Mouse (Mus musculus) kidney, adult 18-20 months (tissue): Measurements from ENCODE around the gene Mgmt.

Experiments used
- DNase-seq: peaks from one replicate; pipeline ENCODE4 v3.0.0; 2021

Mgmt gene

DNA sequence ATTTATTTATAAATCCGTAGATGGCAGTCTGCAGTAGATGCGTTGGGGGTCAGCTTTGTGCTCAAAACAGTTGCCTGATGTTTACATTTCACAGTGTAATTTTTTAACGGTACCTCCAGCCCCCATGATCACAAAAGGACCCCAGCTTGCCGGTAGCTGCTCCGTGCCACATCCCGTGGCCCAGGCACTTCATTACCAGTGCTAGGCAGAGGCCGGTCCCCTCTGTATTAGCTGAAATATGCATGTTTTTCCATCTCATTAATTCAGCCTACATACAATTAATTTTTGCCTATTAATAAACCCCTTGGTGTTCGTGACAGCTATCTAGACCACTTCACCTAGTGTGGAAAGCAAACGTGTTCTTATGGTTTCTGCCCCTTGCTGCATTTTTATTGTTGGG lies 169.8 kb downstream of the Mgmt start:
- DNase-seq: no peak

GRCm38 (mm10) chr7:137065408-137065807 lies 171.0 kb downstream of the Mgmt start:
- DNase-seq: no peak

DNA sequence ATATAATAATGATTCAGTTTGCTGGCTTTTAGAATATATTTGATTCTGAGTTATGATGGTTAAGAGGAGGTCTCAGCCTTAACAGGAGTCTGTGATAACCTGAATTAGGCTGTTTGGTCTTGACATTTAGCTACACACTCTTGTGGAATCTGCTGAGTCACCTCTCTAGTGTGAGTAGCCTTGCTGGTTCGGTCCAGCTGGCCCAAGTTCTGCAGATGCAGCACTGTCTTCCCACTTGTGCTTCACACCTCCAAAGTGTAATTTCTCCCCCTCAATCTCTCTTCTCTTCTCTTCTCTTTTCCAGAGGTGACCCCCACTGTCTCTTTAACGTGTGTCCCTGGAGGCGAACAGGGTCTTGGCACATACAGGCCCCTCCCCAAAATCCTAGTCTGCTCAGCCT lies 171.8 kb downstream of the Mgmt start:
- DNase-seq: no peak

DNA sequence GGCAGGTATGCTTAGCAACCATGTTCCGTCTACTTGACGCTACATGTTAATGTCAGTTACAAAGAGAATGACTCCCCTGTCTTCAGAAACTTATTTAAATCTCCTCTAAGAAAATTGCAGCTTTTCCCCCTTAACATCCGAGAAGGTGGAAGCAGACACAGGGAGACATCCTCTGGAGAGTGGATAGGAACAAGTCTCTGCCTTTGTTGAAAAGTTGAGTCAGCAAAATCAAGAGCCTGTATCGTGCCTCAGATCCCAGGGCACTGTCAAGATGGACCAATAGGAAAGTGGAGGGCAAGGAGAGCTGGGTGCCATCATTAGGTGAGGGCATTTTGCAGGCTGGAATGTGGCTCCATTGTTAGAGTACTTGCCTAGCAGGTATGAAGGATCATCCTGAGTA lies 172.6 kb downstream of the Mgmt start:
- no peak for DNase-seq

GRCm38 (mm10) chr7:137067758-137068157 lies 173.3 kb downstream of the Mgmt start:
- DNase-seq: no peak

DNA sequence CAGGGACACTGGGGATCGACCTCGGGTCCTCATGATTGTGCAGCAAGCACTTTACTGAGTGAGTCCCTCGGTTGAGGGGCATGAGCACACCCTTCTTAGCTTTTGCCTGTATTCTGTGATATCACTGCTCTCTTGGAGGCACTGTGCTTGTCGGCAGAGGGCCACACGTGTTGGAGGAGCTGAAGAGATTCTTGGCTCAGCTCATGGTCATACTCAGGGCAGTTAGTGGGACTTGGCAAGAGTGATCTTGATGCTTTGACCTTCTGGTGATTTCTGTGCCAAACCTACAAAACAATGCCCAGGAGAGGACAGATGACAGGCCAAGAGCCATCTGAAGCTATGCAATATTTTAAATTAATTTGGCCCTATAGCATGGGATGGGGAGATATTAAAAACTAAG lies 174.4 kb downstream of the Mgmt start:
- no peak for DNase-seq

DNA sequence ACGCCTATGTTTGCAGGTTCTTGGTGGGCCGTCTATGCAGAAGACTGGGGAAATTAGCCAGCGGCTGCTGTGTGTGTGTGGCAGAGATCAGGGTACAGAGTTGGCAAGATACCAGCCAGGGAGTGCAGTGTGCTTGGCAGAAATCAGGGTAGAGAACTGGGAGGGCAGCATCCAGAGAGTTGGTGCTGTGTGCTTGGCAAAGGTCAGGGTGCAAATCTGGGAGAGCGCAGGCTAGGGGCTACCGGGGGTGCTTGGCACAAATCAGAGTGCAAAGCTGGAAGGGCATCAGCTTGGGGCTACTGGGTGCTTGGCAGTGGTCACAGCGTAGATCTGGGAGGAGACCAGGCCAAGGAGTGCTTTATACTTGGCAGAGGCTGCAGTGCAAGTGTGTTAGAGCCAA lies 175.4 kb downstream of the Mgmt start:
- DNase-seq: no peak

DNA sequence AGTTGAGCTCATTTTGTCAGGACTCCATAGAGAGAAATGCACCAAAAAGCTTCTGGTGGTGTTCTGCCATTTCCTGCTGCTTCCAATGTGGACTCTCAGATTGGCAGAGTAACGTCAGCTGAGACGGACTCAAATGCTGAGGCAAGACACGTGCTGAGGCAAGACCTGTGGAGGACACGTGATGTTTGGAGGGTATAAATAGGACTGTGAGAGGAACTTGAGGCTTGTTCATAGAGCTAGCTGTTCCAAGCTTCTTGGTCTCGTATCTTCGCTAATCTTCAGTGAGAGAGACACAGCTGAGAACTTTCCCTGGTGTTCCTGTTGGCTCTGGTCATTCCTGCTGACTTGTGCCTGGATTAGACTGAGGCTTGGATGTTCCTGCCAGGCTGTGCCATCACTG lies 176.9 kb downstream of the Mgmt start:
- DNase-seq: no peak

DNA sequence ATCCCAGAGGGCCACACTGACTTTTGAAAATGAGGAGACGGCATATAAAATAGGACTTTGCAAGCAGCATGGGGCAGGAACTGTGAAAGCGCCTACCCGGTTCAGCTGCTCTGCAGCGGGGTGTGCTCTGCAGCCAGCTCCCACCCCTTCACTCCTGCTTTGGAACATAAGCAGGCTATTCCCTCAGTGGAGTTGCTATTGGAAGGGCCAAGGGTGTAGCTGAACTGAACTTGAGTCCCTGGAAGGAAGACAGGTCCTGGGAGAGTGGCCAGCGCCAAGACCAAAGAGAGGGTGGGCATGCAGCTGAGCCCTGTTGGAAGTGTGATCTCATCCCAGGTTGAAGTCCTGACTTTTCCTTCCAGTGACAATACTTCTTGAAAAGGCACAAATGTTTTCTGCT lies 179.5 kb downstream of the Mgmt start:
- DNase-seq: no peak

DNA sequence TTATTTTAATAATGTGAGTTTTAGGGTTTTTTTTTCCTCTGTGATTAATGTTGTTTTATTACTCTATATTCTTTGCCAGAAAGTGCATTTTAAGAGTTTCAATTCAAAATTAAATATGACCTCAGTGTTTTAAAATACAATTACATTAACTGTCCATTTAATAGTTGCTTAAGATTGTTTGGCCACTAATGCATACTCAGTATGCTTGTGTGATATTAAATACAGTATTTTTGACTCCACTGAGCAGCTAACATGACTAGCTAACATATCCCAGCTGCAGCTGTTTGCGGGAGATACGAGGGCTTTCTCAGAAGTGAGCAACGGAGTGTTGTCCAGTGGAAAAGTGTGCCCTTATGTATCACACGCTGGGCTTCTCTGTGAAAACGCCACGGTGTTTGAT lies 179.9 kb downstream of the Mgmt start:
- no peak for DNase-seq

DNA sequence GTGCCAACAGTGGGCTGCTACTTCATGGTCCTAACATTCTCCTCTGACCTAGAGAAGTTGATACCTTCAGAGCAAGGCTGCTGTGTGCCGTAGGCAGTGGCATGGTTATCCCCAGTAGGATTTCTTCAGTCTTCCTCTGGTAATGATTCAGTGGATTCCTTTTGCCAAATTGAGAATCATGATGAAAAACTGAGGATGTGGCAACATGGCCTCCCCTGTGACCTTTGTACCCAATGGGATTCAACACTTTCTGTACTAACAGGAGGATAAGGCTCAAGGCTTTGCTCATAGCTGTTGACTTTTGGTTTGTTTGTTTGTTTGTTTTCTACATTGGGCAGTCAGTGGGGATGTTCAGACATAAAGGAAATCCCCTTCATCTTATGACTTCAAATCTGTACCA lies 180.9 kb downstream of the Mgmt start:
- DNase-seq: no peak

GRCm38 (mm10) chr7:137080171-137080570 lies 185.8 kb downstream of the Mgmt start:
- no peak for DNase-seq

DNA sequence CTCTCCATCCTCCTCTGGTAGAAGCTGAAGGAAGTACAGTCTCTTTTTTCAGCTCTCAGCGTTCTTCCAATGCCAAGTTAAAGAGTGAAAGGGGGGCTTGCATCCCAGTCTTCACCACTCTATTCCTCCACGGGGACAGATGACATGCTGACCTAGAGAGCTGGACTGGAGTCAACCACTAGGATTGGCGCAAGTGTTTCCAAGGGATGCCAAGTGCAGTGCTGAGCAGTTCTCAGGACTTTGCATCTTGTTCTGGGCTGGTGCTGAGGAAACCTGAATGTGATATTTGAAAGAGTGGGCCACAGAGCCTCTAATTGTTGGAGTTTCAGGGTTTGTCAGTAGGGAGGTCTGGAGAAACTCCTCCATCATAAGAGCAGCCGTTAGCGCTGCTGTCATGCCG lies 187.8 kb downstream of the Mgmt start:
- no peak for DNase-seq

- peak; percentile 19 for DNase-seq
Measured at GRCm38 (mm10) chr7:137084651-137085050, 190.2 kb downstream of the Mgmt start.

GRCm38 (mm10) chr7:137085969-137086606 lies 191.7 kb downstream of the Mgmt start:
- peak; percentile 75 for DNase-seq

- no peak for DNase-seq
Measured at GRCm38 (mm10) chr7:137087136-137087535, 192.7 kb downstream of the Mgmt start.

DNA sequence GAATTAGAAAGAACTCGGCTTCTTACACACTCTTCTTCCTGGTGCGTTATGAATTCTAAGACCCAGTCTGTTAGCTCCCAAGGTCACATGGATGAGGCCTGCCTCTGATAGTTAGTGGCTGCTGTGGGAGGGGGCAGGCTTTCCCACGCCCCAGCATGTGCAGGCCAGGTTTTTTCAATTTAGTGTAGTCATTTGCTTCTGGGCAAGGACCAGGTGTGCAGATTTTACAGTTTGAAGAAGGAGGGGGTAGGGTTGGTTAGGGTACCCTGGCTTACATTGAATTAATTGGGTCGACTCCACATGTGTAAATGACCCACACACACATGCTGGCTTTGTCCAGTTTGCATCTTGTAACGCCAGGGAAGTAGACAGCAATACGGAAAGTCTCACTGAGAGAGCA lies 193.7 kb downstream of the Mgmt start:
- no peak for DNase-seq

- no peak for DNase-seq
Measured at GRCm38 (mm10) chr7:137094551-137094950, 200.1 kb downstream of the Mgmt start.

GRCm38 (mm10) chr7:137095702-137096101 lies 201.3 kb downstream of the Mgmt start:
- no peak for DNase-seq

DNA sequence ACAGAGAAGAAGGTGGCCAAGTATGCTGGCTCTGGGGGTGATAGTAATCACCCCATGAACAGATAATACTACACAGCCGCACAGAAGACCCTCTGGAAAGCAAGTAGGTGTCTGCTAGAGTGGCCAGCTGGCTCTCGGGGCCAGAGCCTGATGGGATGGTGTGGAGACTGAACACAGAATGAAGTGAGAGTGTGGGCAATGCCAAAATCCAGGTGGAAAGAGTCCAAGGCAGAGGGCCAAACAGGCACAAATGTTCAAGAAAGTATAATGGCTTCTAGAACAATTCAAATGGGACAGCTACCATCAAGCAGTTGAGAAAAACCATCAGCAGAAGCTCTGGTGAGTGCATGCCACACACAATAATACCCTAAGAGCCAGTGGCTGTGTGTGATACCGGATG lies 205.4 kb downstream of the Mgmt start:
- DNase-seq: no peak

DNA sequence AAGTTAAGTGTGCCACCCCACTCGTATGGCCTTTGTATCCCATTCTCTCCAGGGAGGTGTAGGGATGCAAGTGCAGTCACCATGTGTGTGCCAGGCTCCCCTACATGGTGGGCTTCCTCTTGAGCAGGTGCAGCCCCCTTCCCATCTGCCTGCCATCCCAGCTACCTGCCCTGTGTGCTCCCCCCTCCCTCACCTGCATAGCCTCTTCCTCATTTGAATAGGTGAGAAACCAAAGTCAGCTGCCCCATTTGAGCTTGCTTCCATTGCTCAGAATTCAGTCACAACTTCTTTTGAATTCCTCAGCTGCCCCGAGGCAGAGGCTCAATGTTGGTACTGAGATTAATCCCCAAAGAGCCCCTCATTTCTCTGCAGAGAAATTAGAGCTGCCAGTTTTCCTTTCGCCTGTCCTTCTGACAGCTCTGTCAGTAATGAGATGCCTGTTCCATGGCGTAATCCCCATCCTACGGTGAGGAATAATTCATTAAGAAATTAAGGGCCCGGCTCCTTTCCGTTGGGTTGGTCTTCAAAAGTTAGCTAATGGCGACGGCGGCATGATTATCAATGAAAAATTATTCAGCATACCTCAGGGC lies 208.3 kb downstream of the Mgmt start:
- DNase-seq: no peak

DNA sequence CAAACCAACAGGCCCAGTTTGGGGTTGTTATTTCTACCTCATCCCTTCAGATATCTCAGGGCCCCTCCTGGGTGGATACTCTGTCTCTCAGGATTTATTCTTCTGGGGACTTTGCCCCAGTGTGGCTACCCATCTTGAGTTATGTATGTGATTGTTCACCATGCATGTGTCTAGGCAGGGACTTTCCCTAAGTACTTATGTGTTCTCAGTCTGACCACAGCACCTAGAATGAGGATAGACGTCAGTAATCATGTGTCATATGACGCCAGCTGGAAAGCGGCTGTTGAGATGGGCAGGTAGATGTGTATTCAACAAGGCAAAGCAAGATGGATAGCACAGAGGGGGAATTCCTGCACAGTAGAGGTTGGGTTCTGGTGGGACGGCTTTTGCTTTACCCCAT lies 217.7 kb downstream of the Mgmt start:
- no peak for DNase-seq

- no peak for DNase-seq
Measured at GRCm38 (mm10) chr7:137116246-137116645, 221.8 kb downstream of the Mgmt start.

DNA sequence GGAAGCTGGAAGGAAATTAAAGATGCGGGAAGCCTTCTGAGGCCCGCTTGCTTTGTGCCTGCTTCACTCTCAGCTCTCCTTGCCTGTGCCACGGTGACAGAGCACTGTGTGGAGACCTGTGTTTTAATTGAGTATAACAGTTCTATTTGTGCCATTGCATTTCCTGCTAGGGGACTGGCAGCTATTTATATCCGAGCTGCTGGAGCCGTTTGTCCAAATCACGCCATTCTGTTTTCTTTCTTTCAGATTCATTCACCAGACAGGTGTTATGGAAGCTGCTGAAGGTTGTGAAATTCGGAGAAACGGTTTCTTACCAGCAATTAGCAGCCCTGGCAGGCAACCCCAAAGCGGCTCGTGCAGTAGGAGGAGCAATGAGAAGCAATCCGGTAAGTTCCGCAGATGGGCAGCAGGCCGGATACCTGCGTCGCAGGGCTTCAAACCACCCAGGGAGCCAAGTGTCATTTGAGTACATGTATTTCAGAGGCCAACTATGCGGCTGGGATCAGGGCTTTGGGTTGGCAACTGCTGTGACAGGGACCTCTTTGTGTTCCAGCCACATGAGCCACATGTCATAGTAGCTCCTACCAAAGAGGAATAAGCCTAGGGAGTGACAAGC lies 226.9 kb downstream of the Mgmt start:
- no peak for DNase-seq

DNA sequence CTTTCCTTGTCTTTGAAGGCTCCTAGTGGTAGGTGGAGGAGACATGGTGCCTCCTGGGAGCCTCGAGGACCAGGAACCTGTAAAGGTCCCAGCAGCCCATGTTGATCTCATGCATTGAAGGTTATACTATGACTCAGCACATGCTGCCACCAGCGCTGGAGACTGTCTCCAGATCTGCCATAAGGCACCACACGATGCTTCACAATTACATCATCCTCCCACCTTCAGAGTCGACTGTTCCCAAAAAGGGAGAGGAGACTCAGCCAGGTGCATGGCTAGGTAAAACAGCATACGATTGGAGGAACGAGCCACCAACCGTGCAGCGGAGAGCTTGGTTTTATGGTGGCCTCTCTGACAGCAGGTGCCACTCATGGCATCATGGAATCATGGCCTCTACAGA lies 234.3 kb downstream of the Mgmt start:
- no peak for DNase-seq
